Mouse (Mus musculus) limb, embryonic 13.5 days (tissue): ENCODE measurements around the gene Cacna1a. TPM values are rescaled to one million over a fixed set of nuclear protein-coding genes. Genes with fewer than 3 reads are reported as not detected.

ENCODE experiments used
- ATAC-seq: fragments of 200-750 bp; cut with Nextera tagmentation; 2 replicates; pipeline ENCODE4 v1.8.0; 2017; ENCODE audit warnings: low read depth, moderate number of reproducible peaks, moderate TSS enrichment; ENCODE audit not compliant: low FRiP score
- H3K27ac ChIP-seq: fragments of 300-500 bp; sonication (generic); 2 replicates; pipeline ENCODE4 v1.5.1; 2015; ENCODE audit warnings: inconsistent platforms, mild to moderate bottlenecking, moderate library complexity
- H3K27me3 ChIP-seq: fragments of 300-500 bp; sonication (generic); 2 replicates; pipeline ENCODE4 v1.6.1; 2015; ENCODE audit warnings: mild to moderate bottlenecking, inconsistent platforms
- H3K36me3 ChIP-seq: fragments of 300-500 bp; sonication (generic); 2 replicates; pipeline ENCODE4 v1.6.1; 2015; ENCODE audit warnings: inconsistent platforms, mild to moderate bottlenecking, moderate library complexity
- H3K4me1 ChIP-seq: fragments of 300-500 bp; sonication (generic); 2 replicates; pipeline ENCODE4 v1.6.1; 2015; ENCODE audit warnings: inconsistent platforms
- H3K4me2 ChIP-seq: fragments of 300-500 bp; sonication (generic); replicated peaks from 2 replicates; pipeline ENCODE4 v1.6.1; 2015; ENCODE audit warnings: inconsistent platforms, mild to moderate bottlenecking, moderate library complexity
- H3K4me3 ChIP-seq: fragments of 300-500 bp; sonication (generic); 2 replicates; pipeline ENCODE4 v1.5.1; 2015; ENCODE audit warnings: moderate library complexity, mild to moderate bottlenecking, inconsistent platforms
- H3K9ac ChIP-seq: fragments of 300-500 bp; sonication (generic); 2 replicates; pipeline ENCODE4 v1.6.1; 2015; ENCODE audit warnings: mild to moderate bottlenecking, inconsistent platforms
- H3K9me3 ChIP-seq: fragments of 300-500 bp; sonication (generic); 2 replicates; pipeline ENCODE4 v1.6.1; 2016; ENCODE audit warnings: inconsistent platforms
- WGBS: fragments of 180-500 bp; shearing (Covaris S2); methylation state at CpG from one replicate; pipeline ENCODE4 v1.1.7; 2015; 5-methylcytosine and 5-hydroxymethylcytosine counted together
- polyA plus RNA-seq: library from polyadenylated mRNA; unstranded; fragments of >200 nt; fragmentation: Nextera tagmentation; extraction: Ambion mirVana; gene quantifications from 2 replicates; pipeline ENCODE4 v1.2.1, GENCODE M21; 2015

Cacna1a gene
- polyA plus RNA-seq, 1 experiment from 2014 or later, result 9.3 TPM

DNA sequence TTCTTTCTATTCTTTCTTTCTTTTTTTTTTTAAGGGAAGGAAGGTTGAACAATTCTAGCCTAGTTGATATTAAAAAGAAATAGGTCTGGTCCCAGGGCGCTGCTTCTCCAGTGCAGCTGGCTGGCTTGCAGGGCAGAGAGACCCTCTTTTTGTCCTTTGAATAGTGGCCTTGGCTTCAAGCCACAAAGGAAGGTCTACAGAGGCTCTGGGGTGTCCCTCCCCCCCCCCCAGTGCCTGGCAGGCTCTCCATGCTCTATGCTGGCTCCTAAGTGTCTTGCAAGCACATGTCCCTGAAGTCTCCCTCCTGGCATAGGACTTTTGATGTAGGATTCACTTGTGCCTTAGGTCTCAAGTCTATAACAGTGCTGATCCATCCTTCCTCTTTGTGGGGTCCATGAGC is 23.0 kb upstream of the Cacna1a start:
- no peak overlapping the region for H3K27ac ChIP-seq
- WGBS, result 86% methylated on average over 1 of the region's 1 CpGs
- no peak overlapping the region for H3K9ac ChIP-seq
- H3K27me3 ChIP-seq, result peaks cover 22% of the 10 kb centered on the region
- no peak overlapping the region for H3K4me2 ChIP-seq
- no peaks in the 10 kb centered on the region for H3K4me1 ChIP-seq
- ATAC-seq, result no peak
- no peaks in the 10 kb centered on the region for H3K36me3 ChIP-seq
- H3K9me3 ChIP-seq, result 0 out of 2 replicates have a peak, but pooled peaks cover 6% of the 10 kb centered on the region
- no peak overlapping the region for H3K4me3 ChIP-seq

DNA sequence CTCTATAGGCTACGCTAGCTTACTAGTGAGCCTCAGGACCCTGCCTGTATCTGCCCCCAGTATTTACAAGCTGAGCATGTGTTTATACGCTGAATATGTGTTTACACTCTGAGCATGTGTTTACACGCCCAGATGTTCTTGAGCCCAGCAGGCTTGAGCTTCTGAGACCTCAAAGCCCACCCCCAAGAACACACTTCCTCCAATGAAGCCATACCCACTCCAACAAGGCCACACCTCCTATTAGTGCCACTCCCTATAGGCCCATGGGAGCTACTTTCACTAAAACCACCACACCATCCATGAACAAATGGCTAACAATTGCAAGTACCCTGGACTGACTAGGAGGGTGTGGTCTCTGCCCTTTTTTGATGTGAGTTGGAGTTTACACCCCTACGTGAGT is 17.3 kb upstream of the Cacna1a start:
- no peak for ATAC-seq
- no peaks in the 10 kb centered on the region for H3K27me3 ChIP-seq
- no peak overlapping the region for H3K4me2 ChIP-seq
- H3K9ac ChIP-seq, result no peak overlapping the region
- WGBS, result 52% methylated on average over 4 of the region's 4 CpGs
- no peaks in the 10 kb centered on the region for H3K36me3 ChIP-seq
- H3K4me1 ChIP-seq, result peaks cover 20% of the 10 kb centered on the region
- H3K27ac ChIP-seq, result no peak overlapping the region
- H3K9me3 ChIP-seq, result 0 out of 2 replicates have a peak, but pooled peaks cover 6% of the 10 kb centered on the region
- no peak overlapping the region for H3K4me3 ChIP-seq

DNA sequence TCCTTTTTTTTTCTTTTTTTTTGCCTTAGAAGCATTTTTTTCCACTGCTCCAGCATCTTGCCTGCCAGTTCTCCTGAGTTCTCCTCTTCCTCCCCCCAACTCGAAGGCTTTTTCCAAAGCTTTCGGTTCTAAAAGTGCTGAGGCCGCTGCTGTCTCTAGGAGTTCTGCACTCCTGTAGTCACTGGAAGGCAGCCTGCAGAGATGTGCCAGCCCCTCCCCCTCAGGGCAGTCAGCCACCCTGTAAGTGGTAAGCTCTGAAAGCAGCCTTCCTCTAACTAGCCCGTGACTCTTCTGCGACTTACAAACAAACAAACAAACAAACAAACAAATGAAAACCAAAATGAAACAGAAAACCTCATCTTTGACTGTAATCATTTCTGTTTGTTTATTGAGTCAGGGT is 13.2 kb upstream of the Cacna1a start:
- Histone ChIP-seq H3K9ac (no peak overlapping the region), H3K4me2 (no peak overlapping the region), H3K9me3 (no peaks in the 10 kb centered on the region), H3K4me3 (no peak overlapping the region), H3K27ac (peak overlapping the region; percentile 71; the same call in 1 of the 2 replicates), H3K4me1 (peaks cover 20% of the 10 kb centered on the region), H3K27me3 (no peaks in the 10 kb centered on the region), H3K36me3 (no peaks in the 10 kb centered on the region)
- ATAC-seq, result no peak
- WGBS, result 26% methylated on average over 5 of the region's 5 CpGs

DNA sequence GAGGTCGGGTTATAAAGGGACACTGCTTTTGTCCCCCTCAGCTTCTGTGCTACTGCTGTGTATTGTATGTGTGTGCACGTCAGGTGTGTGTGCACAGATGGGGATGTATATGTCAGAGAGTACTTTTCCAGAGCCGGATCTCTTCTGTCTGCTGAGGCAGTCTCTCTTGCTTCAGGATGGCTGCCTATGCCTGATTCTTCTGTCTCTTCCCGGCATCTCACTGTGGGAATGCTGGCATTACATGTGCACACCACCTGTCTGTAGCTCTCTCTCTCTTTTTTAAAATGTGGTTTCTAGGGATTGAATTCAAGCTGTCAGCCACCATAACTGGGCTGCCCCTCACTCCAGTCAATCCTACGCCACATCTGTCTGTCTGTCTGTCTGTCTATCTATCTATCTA is 12.4 kb upstream of the Cacna1a start:
- no peak overlapping the region for H3K4me3 ChIP-seq
- no peak overlapping the region for H3K27ac ChIP-seq
- no peaks in the 10 kb centered on the region for H3K9me3 ChIP-seq
- ATAC-seq, result no peak
- no peaks in the 10 kb centered on the region for H3K36me3 ChIP-seq
- no peaks in the 10 kb centered on the region for H3K27me3 ChIP-seq
- H3K9ac ChIP-seq, result no peak overlapping the region
- no peak overlapping the region for H3K4me2 ChIP-seq
- peaks cover 20% of the 10 kb centered on the region for H3K4me1 ChIP-seq
- WGBS, result 77% methylated on average over 5 of the region's 5 CpGs

DNA sequence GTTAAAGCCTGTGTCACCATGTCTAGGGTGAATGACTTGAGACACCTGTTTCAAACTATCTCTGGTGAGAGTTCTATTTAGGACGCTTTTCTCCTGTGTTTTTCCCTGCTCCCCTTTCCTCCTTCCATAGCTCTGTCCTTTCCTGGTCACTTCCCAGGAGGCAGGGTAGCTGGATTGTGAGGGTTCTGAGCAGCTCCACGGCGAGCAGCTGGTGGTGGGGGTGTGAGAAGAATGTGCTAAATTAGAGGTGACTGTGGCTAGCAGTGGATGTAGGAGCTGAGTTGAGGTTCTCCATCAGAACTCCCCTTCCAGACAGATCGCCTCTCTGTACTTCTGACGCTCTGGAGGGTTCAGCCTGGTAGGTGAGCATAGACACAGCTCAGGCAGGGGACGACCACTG is 11.7 kb upstream of the Cacna1a start:
- no peaks in the 10 kb centered on the region for H3K9me3 ChIP-seq
- no peak overlapping the region for H3K4me2 ChIP-seq
- H3K4me3 ChIP-seq, result no peak overlapping the region
- no peak for ATAC-seq
- no peak overlapping the region for H3K27ac ChIP-seq
- 73% methylated on average over 6 of the region's 6 CpGs for WGBS
- no peaks in the 10 kb centered on the region for H3K36me3 ChIP-seq
- H3K4me1 ChIP-seq, result peaks cover 16% of the 10 kb centered on the region
- H3K9ac ChIP-seq, result no peak overlapping the region
- H3K27me3 ChIP-seq, result no peaks in the 10 kb centered on the region

DNA sequence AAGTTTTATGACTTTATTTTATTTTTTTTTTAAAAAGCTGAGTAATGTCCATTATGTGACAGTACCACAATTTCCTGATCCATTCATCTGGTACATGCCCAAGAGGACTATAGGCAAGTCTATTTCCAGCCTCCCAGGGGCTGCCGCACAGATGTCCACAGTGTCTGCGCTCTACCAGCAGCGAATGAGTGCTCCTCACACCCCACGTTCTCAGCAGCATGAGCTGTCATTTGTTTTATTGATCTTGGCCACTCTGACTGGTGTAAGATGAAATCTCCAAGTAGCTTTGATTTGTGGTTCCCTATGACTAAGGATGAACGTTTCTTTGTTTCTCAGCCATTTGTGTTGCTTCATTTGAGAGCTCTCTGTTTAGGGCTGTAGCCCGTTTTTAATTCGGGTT is 6.6 kb upstream of the Cacna1a start:
- H3K4me1 ChIP-seq, result no peaks in the 10 kb centered on the region
- ATAC-seq, result no peak
- H3K4me2 ChIP-seq, result no peak overlapping the region
- no peaks in the 10 kb centered on the region for H3K27me3 ChIP-seq
- no peaks in the 10 kb centered on the region for H3K36me3 ChIP-seq
- WGBS, result 78% methylated on average over 7 of the region's 7 CpGs
- peaks cover 4% of the 10 kb centered on the region; the same call in 1 of the 2 replicates for H3K9me3 ChIP-seq
- no peak overlapping the region for H3K27ac ChIP-seq
- H3K4me3 ChIP-seq, result no peak overlapping the region
- H3K9ac ChIP-seq, result no peak overlapping the region

DNA sequence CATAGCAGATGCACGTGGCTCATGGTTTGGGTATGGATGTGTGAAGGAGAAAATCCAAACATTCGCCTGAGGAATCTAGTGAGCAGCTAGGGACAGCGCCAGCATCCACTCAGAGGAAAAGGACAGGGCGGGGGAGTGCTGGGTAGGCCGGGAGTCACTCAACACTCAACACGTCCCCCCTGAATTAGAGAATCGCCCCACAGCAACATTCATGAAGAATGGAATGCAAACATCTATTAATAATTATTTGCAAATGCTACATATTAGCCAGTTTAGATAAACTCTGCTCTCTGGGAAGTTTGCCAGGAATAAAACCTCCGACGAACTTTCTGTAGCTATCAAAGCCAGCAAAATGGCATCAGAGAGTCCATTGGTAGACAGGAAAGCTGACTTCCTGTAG is 533 bp downstream of the Cacna1a start:
- Histone ChIP-seq H3K27ac (no peak overlapping the region), H3K4me2 (no peak overlapping the region), H3K27me3 (no peaks in the 10 kb centered on the region), H3K4me3 (no peak overlapping the region), H3K9me3 (no peaks in the 10 kb centered on the region), H3K36me3 (no peaks in the 10 kb centered on the region), H3K4me1 (no peaks in the 10 kb centered on the region), H3K9ac (no peak overlapping the region)
- WGBS, result 71% methylated on average over 9 of the region's 9 CpGs
- no peak for ATAC-seq

DNA sequence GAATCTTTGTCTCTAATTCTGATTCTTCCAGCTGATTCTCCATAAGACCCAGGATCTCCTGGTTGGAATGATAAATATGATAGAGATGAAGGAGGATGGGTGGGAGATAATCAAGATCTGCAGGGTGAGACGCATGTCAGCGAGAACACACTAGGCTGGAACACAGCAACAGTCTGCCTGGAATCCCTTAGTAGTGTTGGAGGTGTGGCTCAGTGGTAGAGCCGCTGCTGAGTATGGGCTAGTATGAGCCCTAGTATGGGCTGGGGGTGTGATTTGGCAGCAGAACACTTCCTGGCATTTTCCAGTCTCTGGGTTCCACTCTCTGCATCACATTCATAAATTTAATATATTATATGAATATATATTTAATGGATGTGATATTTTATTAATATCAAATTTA is 933 bp downstream of the Cacna1a start:
- 89% methylated on average over 3 of the region's 3 CpGs for WGBS
- Histone ChIP-seq H3K4me3 (no peak overlapping the region), H3K4me2 (no peak overlapping the region), H3K9ac (no peak overlapping the region), H3K4me1 (no peaks in the 10 kb centered on the region), H3K9me3 (no peaks in the 10 kb centered on the region), H3K27me3 (no peaks in the 10 kb centered on the region), H3K27ac (no peak overlapping the region), H3K36me3 (no peaks in the 10 kb centered on the region)
- ATAC-seq, result no peak

DNA sequence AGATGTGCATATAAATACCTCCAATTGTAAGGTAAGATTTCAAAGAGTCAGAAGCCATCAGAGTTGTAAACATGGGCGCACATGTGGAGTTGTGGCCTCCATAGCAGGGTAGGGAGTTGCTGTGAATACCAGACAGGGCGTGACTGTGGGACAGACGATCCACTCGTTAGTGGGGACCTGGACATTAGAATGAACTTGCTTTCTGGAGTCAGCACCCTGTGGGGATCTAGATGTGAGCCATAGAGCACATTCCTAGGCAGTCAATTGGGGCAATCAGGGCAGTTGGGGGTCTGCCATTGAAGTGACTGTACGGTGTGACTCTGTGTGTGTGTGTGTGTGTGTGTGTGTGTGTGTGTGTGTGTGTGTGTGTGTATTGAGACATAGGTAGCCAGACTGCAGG is 3.4 kb downstream of the Cacna1a start:
- H3K36me3 ChIP-seq, result no peaks in the 10 kb centered on the region
- no peak overlapping the region for H3K4me3 ChIP-seq
- WGBS, result 73% methylated on average over 5 of the region's 5 CpGs
- no peak overlapping the region for H3K27ac ChIP-seq
- no peak for ATAC-seq
- no peaks in the 10 kb centered on the region for H3K9me3 ChIP-seq
- no peak overlapping the region for H3K9ac ChIP-seq
- no peaks in the 10 kb centered on the region for H3K27me3 ChIP-seq
- H3K4me1 ChIP-seq, result no peaks in the 10 kb centered on the region
- no peak overlapping the region for H3K4me2 ChIP-seq

DNA sequence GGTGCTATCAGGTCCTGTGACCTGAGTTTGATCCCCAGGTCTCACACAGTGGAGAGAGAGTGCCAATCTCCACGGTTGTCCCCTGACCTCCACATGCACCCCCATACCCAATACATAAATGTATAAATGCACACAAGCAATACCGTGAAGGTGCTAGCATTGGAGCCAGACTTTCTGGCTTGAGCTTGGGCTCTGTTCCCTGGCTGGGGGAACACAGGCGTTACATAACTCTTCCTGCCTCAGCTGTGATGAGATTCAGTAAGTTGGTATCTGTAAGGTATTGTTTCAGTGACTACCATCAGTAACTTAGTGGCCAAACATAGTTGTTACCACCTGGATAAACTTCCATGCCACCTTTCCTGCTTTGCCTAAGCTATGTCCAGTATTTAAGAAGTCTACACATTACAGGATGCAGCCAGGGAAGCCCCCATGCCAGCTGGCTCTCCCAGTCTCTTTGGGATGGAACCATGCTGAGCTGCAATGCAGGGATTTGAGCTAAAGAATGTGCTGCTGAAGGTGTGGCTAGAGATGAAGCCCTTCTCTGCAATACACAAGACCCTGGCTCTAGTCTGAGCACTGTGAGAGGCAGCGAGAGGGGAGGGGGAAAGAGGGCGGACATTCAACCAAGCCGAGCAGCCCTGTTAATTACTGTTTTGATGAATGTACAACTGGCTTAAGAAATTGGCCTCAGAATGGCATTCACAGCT is 7.7 kb downstream of the Cacna1a start:
- Histone ChIP-seq H3K4me3 (no peak overlapping the region), H3K27me3 (no peaks in the 10 kb centered on the region), H3K27ac (no peak overlapping the region), H3K36me3 (no peaks in the 10 kb centered on the region), H3K9ac (no peak overlapping the region), H3K9me3 (no peaks in the 10 kb centered on the region), H3K4me2 (no peak overlapping the region), H3K4me1 (no peaks in the 10 kb centered on the region)
- ATAC-seq, result no peak
- WGBS, result 73% methylated on average over 6 of the region's 6 CpGs

DNA sequence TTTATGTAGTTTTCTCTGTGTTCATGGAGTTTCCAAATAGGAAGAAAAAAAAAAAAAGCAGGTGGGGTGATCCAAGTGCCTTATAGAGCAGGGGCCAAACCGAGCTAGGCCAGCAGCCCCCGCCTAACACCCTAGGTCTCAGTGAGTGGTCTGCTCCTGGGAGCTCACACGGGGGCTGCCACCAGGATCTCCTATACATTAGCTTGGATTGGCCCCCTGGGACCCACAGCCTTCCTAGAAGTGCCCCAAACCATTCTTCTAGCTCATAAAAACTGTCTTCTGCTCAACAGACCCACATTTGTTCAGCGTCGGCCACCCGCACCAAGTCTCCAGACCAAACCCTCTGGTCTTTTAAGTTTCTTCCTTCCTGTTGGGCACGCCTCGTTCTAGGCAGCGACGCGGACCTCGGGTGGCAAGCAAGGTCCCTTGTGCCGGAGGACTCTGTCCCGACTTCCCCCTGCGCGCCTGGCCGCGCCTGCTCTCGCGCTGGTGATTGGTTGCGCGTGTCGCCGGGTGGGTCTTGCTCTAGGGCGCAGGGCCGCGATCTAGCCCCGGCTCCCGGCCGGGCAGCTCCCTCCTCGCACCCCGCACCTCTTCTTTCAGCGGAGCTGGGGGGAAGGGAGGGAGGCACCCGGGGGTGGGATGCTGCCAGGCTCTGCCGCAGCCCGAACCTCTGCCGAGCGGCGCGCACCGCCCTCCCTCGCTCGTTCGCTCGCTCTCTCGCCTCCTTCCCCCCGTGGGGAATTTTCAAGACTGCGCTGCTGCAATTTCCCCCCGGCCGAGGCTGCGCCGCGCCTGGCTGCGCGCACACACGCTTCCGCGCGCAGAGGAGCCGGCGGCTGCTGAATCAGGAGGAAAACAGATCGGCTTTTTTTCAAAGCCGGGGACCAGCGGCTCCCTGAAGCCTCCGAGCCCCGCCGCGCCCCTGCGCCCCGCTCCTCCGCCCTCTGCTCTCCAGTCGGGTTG is 25.9 kb downstream of the Cacna1a start:
- Histone ChIP-seq H3K27me3 (peaks cover 91% of the 10 kb centered on the region), H3K9me3 (peaks cover 7% of the 10 kb centered on the region; the same call in 1 of the 2 replicates), H3K4me1 (peaks cover 9% of the 10 kb centered on the region), H3K36me3 (no peaks in the 10 kb centered on the region), H3K27ac (no peak overlapping the region), H3K4me3 (peak overlapping the region; percentile 59), H3K9ac (peak overlapping the region; percentile 68), H3K4me2 (peak overlapping the region; percentile 94)
- peak; percentile 71 for ATAC-seq
- WGBS, result 1% methylated on average over 71 of the region's 72 CpGs

DNA sequence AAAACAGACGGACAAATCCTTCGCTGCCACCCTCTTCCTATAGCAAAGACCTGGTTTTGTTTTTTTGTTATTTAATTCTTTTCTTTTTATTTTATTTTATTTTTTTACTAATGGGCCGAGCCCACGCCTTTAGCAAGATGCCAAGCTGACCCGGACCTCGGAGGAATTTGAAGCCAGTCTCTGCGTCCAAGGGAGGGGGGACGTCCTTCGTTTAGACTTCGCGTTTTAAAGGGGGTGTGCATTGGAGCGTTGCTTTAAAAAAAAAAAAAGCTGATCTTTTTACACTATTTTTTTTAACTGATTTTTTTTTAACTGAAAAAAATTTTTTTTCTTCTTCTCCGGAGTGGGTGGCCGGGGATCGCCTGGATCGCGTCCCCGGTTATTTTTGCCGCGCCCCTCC is 26.7 kb downstream of the Cacna1a start:
- WGBS, result under 1% methylated on average over 20 of the region's 20 CpGs

More for the DNA sequence above, 26.7 kb downstream of the Cacna1a start:
- Histone ChIP-seq H3K27me3 (peaks cover 94% of the 10 kb centered on the region), H3K4me2 (peak overlapping the region; percentile 94), H3K9me3 (peaks cover 7% of the 10 kb centered on the region; the same call in 1 of the 2 replicates), H3K4me1 (peaks cover 9% of the 10 kb centered on the region), H3K9ac (peak overlapping the region; percentile 68), H3K4me3 (peak overlapping the region; percentile 59), H3K27ac (no peak overlapping the region), H3K36me3 (no peaks in the 10 kb centered on the region)
- no peak for ATAC-seq
